13 mouse cellular contexts compared by ENCODE assay signal in genomic region chr19:17436651-17437050, GRCm38 (mm10).
"Had no signal": no experiment of that assay in that cellular context is flagged by ENCODE, and none has a peak within 500 bp of the region (broad histone marks: within the 10 kb centered on the region; RNA-seq: fewer than 3 reads in every experiment).

No protein-coding gene starts in this region.

- H3K4me1 ChIP-seq: liver, embryonic 12.5 days; midbrain, embryonic 10.5 days; neural tube, embryonic 12.5 days; stomach, embryonic 15.5 days had no signal

- H3K9ac ChIP-seq: hindbrain, embryonic 12.5 days; limb, embryonic 15.5 days; liver, embryonic 12.5 days; lung, embryonic 14.5 days; neural tube, embryonic 12.5 days; stomach, embryonic 15.5 days had no signal

- ATAC-seq: hindbrain, postnatal 0 days; liver, embryonic 12.5 days had no signal

- H3K36me3 ChIP-seq: hindbrain, embryonic 12.5 days; limb, embryonic 15.5 days; liver, embryonic 12.5 days; midbrain, embryonic 10.5 days; neural tube, embryonic 12.5 days; stomach, embryonic 15.5 days had no signal

- H3K4me3 ChIP-seq: hindbrain, embryonic 12.5 days; limb, embryonic 15.5 days; liver, embryonic 12.5 days; midbrain, embryonic 10.5 days; neural tube, embryonic 12.5 days; stomach, embryonic 15.5 days had no signal

- H3K9me3 ChIP-seq: hindbrain, embryonic 12.5 days; limb, embryonic 15.5 days; liver, embryonic 12.5 days; midbrain, embryonic 10.5 days; neural tube, embryonic 12.5 days; stomach, embryonic 15.5 days had no signal

- H3K27me3 ChIP-seq: hindbrain, embryonic 12.5 days; limb, embryonic 15.5 days; liver, embryonic 12.5 days; neural tube, embryonic 12.5 days; stomach, embryonic 15.5 days had no signal

- DNase-seq: layer of hippocampus, adult 9-11 months; layer of hippocampus, postnatal 36 days; lung, embryonic 14.5 days; lung, postnatal 10 days; lung, postnatal 4 days; midbrain, embryonic 14.5 days had no signal

- H3K27ac ChIP-seq: hindbrain, embryonic 12.5 days; hindbrain, postnatal 0 days; limb, embryonic 15.5 days; liver, embryonic 12.5 days; midbrain, embryonic 10.5 days; neural tube, embryonic 12.5 days; stomach, embryonic 15.5 days had no signal

- H3K4me2 ChIP-seq: hindbrain, embryonic 12.5 days; limb, embryonic 15.5 days; liver, embryonic 12.5 days; lung, embryonic 14.5 days; neural tube, embryonic 12.5 days; stomach, embryonic 15.5 days had no signal
